Mouse (Mus musculus) kidney, embryonic 16.5 days (tissue): ENCODE measurements at regions not wholly inside any gene's neighbourhood (a gene's known extent, or its start where the extent isn't known, plus 50 kb on each side); places are given as distances from the start of the nearest gene placed in this dataset.
A peak's percentile ranks its signal among the peaks of the same experiment; 100 is the strongest.

Source experiments
- ATAC-seq: fragments of 200-750 bp; cut with Nextera tagmentation; 2 replicates; pipeline ENCODE4 v1.8.0; 2017; ENCODE audit warnings: moderate TSS enrichment; ENCODE audit not compliant: low FRiP score, low TSS enrichment
- H3K27ac ChIP-seq: fragments of 300-500 bp; sonication (generic); 2 replicates; pipeline ENCODE4 v1.5.1; 2014; ENCODE audit warnings: low read length
- H3K27me3 ChIP-seq: fragments of 300-500 bp; sonication (generic); 2 replicates; pipeline ENCODE4 v1.6.1; 2014; ENCODE audit warnings: low read length, control low read depth, mixed read lengths; ENCODE audit not compliant: insufficient read depth
- H3K36me3 ChIP-seq: fragments of 300-500 bp; sonication (generic); 2 replicates; pipeline ENCODE4 v1.6.1; 2014; ENCODE audit warnings: low read length, control low read depth, mixed read lengths; ENCODE audit not compliant: insufficient read depth
- H3K4me1 ChIP-seq: fragments of 300-500 bp; sonication (generic); 2 replicates; pipeline ENCODE4 v1.6.1; 2014; ENCODE audit warnings: low read length, control low read depth, mixed read lengths; ENCODE audit not compliant: insufficient read depth
- H3K4me2 ChIP-seq: fragments of 300-500 bp; sonication (generic); replicated peaks from 2 replicates; pipeline ENCODE4 v1.6.1; 2014; ENCODE audit warnings: low read depth, low read length
- H3K4me3 ChIP-seq: fragments of 300-500 bp; sonication (generic); 2 replicates; pipeline ENCODE4 v1.5.1; 2014; ENCODE audit warnings: mild to moderate bottlenecking, low read length
- H3K9ac ChIP-seq: fragments of 300-500 bp; sonication (generic); replicated peaks from 2 replicates; pipeline ENCODE4 v1.6.1; 2014; ENCODE audit warnings: low read length
- H3K9me3 ChIP-seq: fragments of 300-500 bp; sonication (generic); 2 replicates; pipeline ENCODE4 v1.6.1; 2016; ENCODE audit warnings: low read length, control low read depth
- WGBS: fragments of 180-500 bp; shearing (Covaris S2); extraction: QIAGEN DNeasy Blood & Tissue Kit; methylation state at CpG from one replicate; pipeline ENCODE4 v1.1.7; 2014; 5-methylcytosine and 5-hydroxymethylcytosine counted together

GRCm38 (mm10) chr12:12530796-12531195 lies 268.9 kb downstream of the Fam49a start:
- 56% methylated on average over 6 of the region's 6 CpGs for WGBS

GRCm38 (mm10) chr12:12529541-12529940 lies 267.6 kb downstream of the Fam49a start:
- WGBS: 95% methylated on average over 5 of the region's 5 CpGs
- no peak for ATAC-seq
- H3K4me2 ChIP-seq: no peak overlapping the region
- no peaks in the 10 kb centered on the region for H3K27me3 ChIP-seq
- no peak overlapping the region for H3K27ac ChIP-seq
- no peaks in the 10 kb centered on the region for H3K9me3 ChIP-seq
- H3K4me1 ChIP-seq: no peaks in the 10 kb centered on the region
- no peaks in the 10 kb centered on the region for H3K36me3 ChIP-seq
- H3K4me3 ChIP-seq: no peak overlapping the region
- no peak overlapping the region for H3K9ac ChIP-seq

More at GRCm38 (mm10) chr12:12530796-12531195, 268.9 kb downstream of the Fam49a start:
- H3K27me3 ChIP-seq: no peaks in the 10 kb centered on the region
- no peaks in the 10 kb centered on the region for H3K9me3 ChIP-seq
- no peak overlapping the region for H3K9ac ChIP-seq
- ATAC-seq: peak; percentile 78; the same call in 1 of the 2 replicates
- H3K27ac ChIP-seq: 0 out of 2 replicates have a peak overlapping the region, but pooled peaks have one; percentile 14
- H3K4me2 ChIP-seq: no peak overlapping the region
- H3K36me3 ChIP-seq: no peaks in the 10 kb centered on the region
- H3K4me3 ChIP-seq: no peak overlapping the region
- H3K4me1 ChIP-seq: 0 out of 2 replicates have a peak, but pooled peaks cover 3% of the 10 kb centered on the region

- H3K4me3 ChIP-seq: no peak overlapping the region
- H3K27ac ChIP-seq: no peak overlapping the region
- 66% methylated on average over 3 of the region's 3 CpGs for WGBS
- H3K4me2 ChIP-seq: no peak overlapping the region
- no peaks in the 10 kb centered on the region for H3K27me3 ChIP-seq
- H3K9me3 ChIP-seq: no peaks in the 10 kb centered on the region
- no peaks in the 10 kb centered on the region for H3K4me1 ChIP-seq
- no peaks in the 10 kb centered on the region for H3K36me3 ChIP-seq
- ATAC-seq: no peak
- H3K9ac ChIP-seq: no peak overlapping the region
Measured at GRCm38 (mm10) chr12:12528478-12528981, 266.6 kb downstream of the Fam49a start.

- H3K27ac ChIP-seq: no peak overlapping the region
- no peaks in the 10 kb centered on the region for H3K9me3 ChIP-seq
- no peaks in the 10 kb centered on the region for H3K27me3 ChIP-seq
- WGBS: 52% methylated on average over 7 of the region's 7 CpGs
- no peaks in the 10 kb centered on the region for H3K36me3 ChIP-seq
- no peak for ATAC-seq
- H3K9ac ChIP-seq: no peak overlapping the region
- H3K4me2 ChIP-seq: no peak overlapping the region
- no peak overlapping the region for H3K4me3 ChIP-seq
- no peaks in the 10 kb centered on the region for H3K4me1 ChIP-seq
Measured at GRCm38 (mm10) chr12:12527766-12528477, 266.0 kb downstream of the Fam49a start.

- ATAC-seq: no peak
- Histone ChIP-seq H3K4me3 (no peak overlapping the region), H3K27ac (no peak overlapping the region), H3K4me2 (no peak overlapping the region), H3K9me3 (no peaks in the 10 kb centered on the region), H3K9ac (no peak overlapping the region), H3K4me1 (no peaks in the 10 kb centered on the region), H3K36me3 (no peaks in the 10 kb centered on the region), H3K27me3 (no peaks in the 10 kb centered on the region)
- WGBS: 65% methylated on average over 3 of the region's 3 CpGs
Measured at GRCm38 (mm10) chr12:12527366-12527765, 265.4 kb downstream of the Fam49a start.

GRCm38 (mm10) chr12:12520311-12520852 lies 258.4 kb downstream of the Fam49a start:
- Histone ChIP-seq H3K27me3 (no peaks in the 10 kb centered on the region), H3K4me1 (no peaks in the 10 kb centered on the region), H3K36me3 (no peaks in the 10 kb centered on the region), H3K4me2 (no peak overlapping the region), H3K4me3 (no peak overlapping the region), H3K27ac (no peak overlapping the region), H3K9me3 (no peaks in the 10 kb centered on the region), H3K9ac (no peak overlapping the region)
- whole genome bisulfite sequencing: 85% methylated on average over 8 of the region's 8 CpGs
- no peak for ATAC-seq

GRCm38 (mm10) chr12:12518490-12519070 lies 256.6 kb downstream of the Fam49a start:
- H3K9me3 ChIP-seq: no peaks in the 10 kb centered on the region
- H3K36me3 ChIP-seq: no peaks in the 10 kb centered on the region
- no peak for ATAC-seq
- H3K4me3 ChIP-seq: no peak overlapping the region
- H3K9ac ChIP-seq: no peak overlapping the region
- 66% methylated on average over 5 of the region's 5 CpGs for WGBS
- no peaks in the 10 kb centered on the region for H3K27me3 ChIP-seq
- no peaks in the 10 kb centered on the region for H3K4me1 ChIP-seq
- H3K4me2 ChIP-seq: no peak overlapping the region
- H3K27ac ChIP-seq: no peak overlapping the region

GRCm38 (mm10) chr12:12517020-12517419 lies 255.1 kb downstream of the Fam49a start:
- no peaks in the 10 kb centered on the region for H3K36me3 ChIP-seq
- H3K27ac ChIP-seq: no peak overlapping the region
- no peak for ATAC-seq
- H3K4me2 ChIP-seq: no peak overlapping the region
- no peaks in the 10 kb centered on the region for H3K27me3 ChIP-seq
- no peaks in the 10 kb centered on the region for H3K9me3 ChIP-seq
- H3K4me1 ChIP-seq: no peaks in the 10 kb centered on the region
- no peak overlapping the region for H3K9ac ChIP-seq
- H3K4me3 ChIP-seq: no peak overlapping the region
- WGBS: 86% methylated on average over 4 of the region's 4 CpGs

GRCm38 (mm10) chr12:12510764-12511163 lies 248.8 kb downstream of the Fam49a start:
- Histone ChIP-seq H3K4me2 (no peak overlapping the region), H3K27me3 (no peaks in the 10 kb centered on the region), H3K9ac (no peak overlapping the region), H3K4me3 (no peak overlapping the region), H3K36me3 (no peaks in the 10 kb centered on the region), H3K4me1 (peaks cover 3% of the 10 kb centered on the region; the same call in 1 of the 2 replicates), H3K27ac (no peak overlapping the region), H3K9me3 (no peaks in the 10 kb centered on the region)
- ATAC-seq: no peak
